ENCODE assay signal across 8 mouse cellular contexts in the genomic region with DNA sequence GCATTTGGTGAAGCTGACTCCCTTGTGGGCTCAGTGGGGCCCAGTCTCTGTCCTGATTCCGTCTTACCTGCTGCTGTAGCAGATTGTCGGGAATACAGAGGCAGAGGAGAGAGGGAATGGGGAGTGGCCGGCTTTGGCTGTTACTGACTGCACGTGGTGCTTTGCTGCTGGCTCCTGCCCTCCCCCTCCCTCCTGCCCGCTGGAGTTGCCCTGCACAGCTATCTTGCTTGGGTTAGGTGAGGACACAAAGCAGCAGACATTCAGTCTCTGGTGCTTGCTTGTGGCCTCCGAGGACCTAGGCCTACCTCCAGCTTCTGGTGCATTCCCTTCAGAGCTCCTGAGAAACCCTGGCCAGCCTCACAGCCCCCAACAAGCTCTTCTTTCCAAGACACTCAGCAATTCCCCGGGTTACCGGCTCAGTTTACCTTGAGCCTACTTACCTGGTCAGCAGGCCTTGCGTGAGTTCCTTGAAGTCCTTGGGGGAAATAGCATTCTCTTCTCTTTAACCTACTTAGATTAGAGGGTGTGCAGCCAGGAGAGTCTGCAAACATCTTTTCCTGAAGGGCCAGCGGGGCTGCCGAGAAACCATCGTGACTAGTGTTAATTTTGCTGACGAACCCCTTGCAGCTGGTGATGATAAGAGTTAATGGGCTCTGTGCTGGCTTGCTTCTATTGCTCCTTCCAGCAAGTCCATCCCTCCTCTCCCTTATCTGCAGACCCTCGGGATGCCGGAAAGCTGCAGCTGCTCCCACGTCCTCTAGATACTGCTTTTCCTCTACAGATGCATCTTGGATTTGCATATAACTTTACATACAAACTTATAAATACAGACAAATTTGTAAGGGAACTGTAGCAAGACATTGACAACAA.
DNase-seq lines count a peak whose midpoint lies in the region; ATAC-seq and TF ChIP-seq lines count a peak whose summit lies in the region.

No protein-coding gene starts in this region.

- WGBS in heart, embryonic 12.5 days, result 9% methylated on average over 16 of the region's 16 CpGs
- 54% methylated on average over 16 of the region's 16 CpGs for WGBS in liver, adult 2 months
- WGBS in forebrain, embryonic 12.5 days, result 57% methylated on average over 16 of the region's 16 CpGs
- WGBS in thymus, adult 2 months, result 90% methylated on average over 16 of the region's 16 CpGs

- H3K36me3 ChIP-seq in heart, embryonic 12.5 days, result no peaks in the 10 kb centered on the region
- H3K36me3 ChIP-seq in liver, adult 2 months (ENCODE audit: control insufficient read depth, insufficient read depth, low read length), result no peaks in the 10 kb centered on the region
- no peaks in the 10 kb centered on the region for H3K36me3 ChIP-seq in forebrain, embryonic 12.5 days (replicated peaks)
- no peaks in the 10 kb centered on the region for H3K36me3 ChIP-seq in thymus, adult 2 months (ENCODE audit: control insufficient read depth, insufficient read depth, low read length)

- H3K4me3 ChIP-seq in heart, embryonic 12.5 days, result 0 out of 2 replicates have a peak overlapping the region, but pooled peaks have one; percentile 16
- no peak overlapping the region for H3K4me3 ChIP-seq in liver, adult 2 months (ENCODE audit: insufficient read depth, low read depth, low read length)
- no peak overlapping the region for H3K4me3 ChIP-seq in forebrain, embryonic 12.5 days (replicated peaks)
- no peak overlapping the region for H3K4me3 ChIP-seq in thymus, adult 2 months (ENCODE audit: control insufficient read depth, insufficient read depth, low read length)

- peak; percentile 28 to 33 for DNase-seq in lung, adult 18-20 months
- no peak for DNase-seq in lung, postnatal 25 days (ENCODE audit: low spot score)
- DNase-seq in liver, adult 2 months (ENCODE audit: extremely low read depth, low read depth, low spot score), result peak; percentile 27
- DNase-seq in urinary bladder, adult 2 months (ENCODE audit: low spot score), result peak; percentile 42
- no peak for DNase-seq in thymus, adult 2 months
- DNase-seq in spleen, adult 18-20 months, result no peak

- no peak for TF ChIP-seq CTCF in liver, adult 2 months (IDR thresholded peaks at IDR 0.05; ENCODE audit: low read depth, low read length)
- TF ChIP-seq CTCF in thymus, adult 2 months (IDR thresholded peaks at IDR 0.05; ENCODE audit: borderline replicate concordance, control insufficient read depth, extremely low read depth, insufficient read depth, low read length, poor library complexity), result no peak

- peaks cover 16% of the 10 kb centered on the region for H3K4me1 ChIP-seq in heart, embryonic 12.5 days (replicated peaks)
- H3K4me1 ChIP-seq in liver, adult 2 months (ENCODE audit: control insufficient read depth, insufficient read depth, low read length), result 0 out of 2 replicates have a peak, but pooled peaks cover 3% of the 10 kb centered on the region
- H3K4me1 ChIP-seq in forebrain, embryonic 12.5 days, result no peaks in the 10 kb centered on the region
- H3K4me1 ChIP-seq in thymus, adult 2 months (replicated peaks; ENCODE audit: control insufficient read depth, insufficient read depth, low read length), result no peaks in the 10 kb centered on the region; the same call in 1 of the 2 replicates

- ATAC-seq in heart, embryonic 12.5 days (ENCODE audit: insufficient number of reproducible peaks, low FRiP score), result peak; percentile 90
- no peak for ATAC-seq in forebrain, embryonic 12.5 days (ENCODE audit: low FRiP score)

- H3K4me2 ChIP-seq in heart, embryonic 12.5 days, result peak overlapping the region; percentile 57
- no peak overlapping the region for H3K4me2 ChIP-seq in forebrain, embryonic 12.5 days

- peak overlapping the region; percentile 2; the same call in 1 of the 2 replicates for H3K27ac ChIP-seq in heart, embryonic 12.5 days (ENCODE audit: poor library complexity, severe bottlenecking)
- no peak overlapping the region for H3K27ac ChIP-seq in liver, adult 2 months (replicated peaks; ENCODE audit: insufficient read depth, low read depth, low read length)
- H3K27ac ChIP-seq in forebrain, embryonic 12.5 days, result no peak overlapping the region
- no peak overlapping the region for H3K27ac ChIP-seq in thymus, adult 2 months (ENCODE audit: control insufficient read depth, insufficient read depth, low read length)

- H3K79me2 ChIP-seq in liver, adult 2 months (ENCODE audit: control insufficient read depth, insufficient read depth, low read length), result no peaks in the 10 kb centered on the region

- TF ChIP-seq POLR2A in liver, adult 2 months (IDR thresholded peaks at IDR 0.05; ENCODE audit: extremely low read depth, insufficient read depth, low read length), result no peak
- no peak for TF ChIP-seq POLR2A in thymus, adult 2 months (IDR thresholded peaks at IDR 0.05; ENCODE audit: control insufficient read depth, extremely low read depth, insufficient read depth, low read length, poor library complexity)

- no peak overlapping the region for H3K9ac ChIP-seq in heart, embryonic 12.5 days
- H3K9ac ChIP-seq in liver, adult 2 months (ENCODE audit: low read depth, low read length), result no peak overlapping the region
- no peak overlapping the region for H3K9ac ChIP-seq in forebrain, embryonic 12.5 days

- H3K9me3 ChIP-seq in heart, embryonic 12.5 days (replicated peaks), result peaks cover 9% of the 10 kb centered on the region
- H3K9me3 ChIP-seq in forebrain, embryonic 12.5 days, result no peaks in the 10 kb centered on the region

- H3K27me3 ChIP-seq in heart, embryonic 12.5 days (replicated peaks), result no peaks in the 10 kb centered on the region
- H3K27me3 ChIP-seq in liver, adult 2 months (ENCODE audit: control insufficient read depth, insufficient read depth, low read length), result no peaks in the 10 kb centered on the region
- 0 out of 2 replicates have a peak, but pooled peaks cover 1% of the 10 kb centered on the region for H3K27me3 ChIP-seq in forebrain, embryonic 12.5 days
- no peaks in the 10 kb centered on the region for H3K27me3 ChIP-seq in thymus, adult 2 months (ENCODE audit: control insufficient read depth, insufficient read depth, low read length)

Comparison
In these comparisons a context has a peak if more than half of its experiments do, and no peak if none do; other contexts are left out.
1. DNase-seq: peak in lung, adult 18-20 months (2 of 2), liver, adult 2 months (single experiment) and urinary bladder, adult 2 months (single experiment); none in lung, postnatal 25 days (single experiment), thymus, adult 2 months (single experiment) and spleen, adult 18-20 months (0 of 2).